Comparison of ENCODE assay signal across 27 mouse cellular contexts in genomic region chr1:92736411-92736810, GRCm38 (mm10).
DNase-seq lines count a peak whose midpoint lies in the region; ATAC-seq and TF ChIP-seq lines count a peak whose summit lies in the region.
"Had no signal": no experiment of that assay in that cellular context is flagged by ENCODE, and none has a peak within 500 bp of the region (broad histone marks: within the 10 kb centered on the region; RNA-seq: fewer than 3 reads in every experiment).

No protein-coding gene starts in this region.

- peaks cover 27% of the 10 kb centered on the region for H3K27me3 ChIP-seq in embryonic facial prominence, embryonic 10.5 days (replicated peaks; ENCODE audit: low read depth, poor library complexity, severe bottlenecking)
- H3K27me3 ChIP-seq in forebrain, embryonic 14.5 days (replicated peaks; ENCODE audit: control insufficient read depth, insufficient read depth, low read length): no peaks in the 10 kb centered on the region
- H3K27me3 ChIP-seq: embryonic facial prominence, embryonic 12.5 days; intestine, embryonic 15.5 days had no signal

- H3K36me3 ChIP-seq in embryonic facial prominence, embryonic 10.5 days (replicated peaks): no peaks in the 10 kb centered on the region
- H3K36me3 ChIP-seq in forebrain, embryonic 14.5 days (ENCODE audit: control insufficient read depth, insufficient read depth, low read length): no peaks in the 10 kb centered on the region
- H3K36me3 ChIP-seq: embryonic facial prominence, embryonic 12.5 days; intestine, embryonic 15.5 days; limb, embryonic 13.5 days; liver, embryonic 12.5 days had no signal

- peaks cover 26% of the 10 kb centered on the region for H3K4me1 ChIP-seq in embryonic facial prominence, embryonic 10.5 days
- peaks cover 57% of the 10 kb centered on the region for H3K4me1 ChIP-seq in forebrain, embryonic 14.5 days (ENCODE audit: control insufficient read depth, insufficient read depth, low read length)
- H3K4me1 ChIP-seq: intestine, embryonic 15.5 days; liver, embryonic 12.5 days; megakaryocyte, embryonic 14.5 days had no signal

- no peak overlapping the region for H3K4me3 ChIP-seq in embryonic facial prominence, embryonic 10.5 days
- no peak overlapping the region for H3K4me3 ChIP-seq in forebrain, embryonic 14.5 days (ENCODE audit: low read depth, low read length)
- H3K4me3 ChIP-seq: embryonic facial prominence, embryonic 12.5 days; intestine, embryonic 15.5 days; limb, embryonic 13.5 days; liver, embryonic 12.5 days; megakaryocyte, embryonic 14.5 days had no signal

- peak overlapping the region; percentile 64 for H3K27ac ChIP-seq in embryonic facial prominence, embryonic 10.5 days (replicated peaks)
- peak overlapping the region; percentile 89 for H3K27ac ChIP-seq in forebrain, embryonic 14.5 days (ENCODE audit: low read depth, low read length)
- H3K27ac ChIP-seq: embryonic facial prominence, embryonic 12.5 days; intestine, embryonic 15.5 days; limb, embryonic 13.5 days; liver, embryonic 12.5 days had no signal

- H3K4me2 ChIP-seq in forebrain, embryonic 14.5 days (ENCODE audit: low read length): no peak overlapping the region
- H3K4me2 ChIP-seq: embryonic facial prominence, embryonic 12.5 days; heart, embryonic 11.5 days; intestine, embryonic 15.5 days; limb, embryonic 13.5 days; liver, embryonic 12.5 days had no signal

- H3K9me3 ChIP-seq in embryonic facial prominence, embryonic 10.5 days: no peaks in the 10 kb centered on the region
- no peaks in the 10 kb centered on the region for H3K9me3 ChIP-seq in forebrain, embryonic 14.5 days (replicated peaks; ENCODE audit: control insufficient read depth, low read length)
- H3K9me3 ChIP-seq: embryonic facial prominence, embryonic 12.5 days; intestine, embryonic 15.5 days; limb, embryonic 13.5 days; liver, embryonic 12.5 days; megakaryocyte, embryonic 14.5 days had no signal

- ATAC-seq in forebrain, embryonic 14.5 days: no peak
- ATAC-seq: hindbrain, embryonic 16.5 days; intestine, embryonic 15.5 days; liver, embryonic 12.5 days; lung, postnatal 0 days had no signal

- no peak for TF ChIP-seq POLR2A in brain, embryonic 14.5 days (IDR thresholded peaks at IDR 0.05; ENCODE audit: borderline replicate concordance, extremely low read depth, insufficient read depth, insufficient read length, poor library complexity, severe bottlenecking)

- no peak overlapping the region for H3K9ac ChIP-seq in forebrain, embryonic 14.5 days (ENCODE audit: low read length)
- H3K9ac ChIP-seq: embryonic facial prominence, embryonic 12.5 days; intestine, embryonic 15.5 days; limb, embryonic 13.5 days; liver, embryonic 12.5 days had no signal

- TF ChIP-seq CTCF in brain, embryonic 14.5 days (IDR thresholded peaks at IDR 0.05; ENCODE audit: borderline replicate concordance, extremely low read depth, insufficient read depth, insufficient read length): no peak

- DNase-seq in heart, adult 11 months: peak; percentile 87
- no peak for DNase-seq in heart, postnatal 36 days
- DNase-seq in brain, embryonic 14.5 days (ENCODE audit: low read depth): peak; percentile 50
- DNase-seq in embryonic facial prominence, embryonic 10.5 days (ENCODE audit: low spot score): peak; percentile 31
- no peak for DNase-seq in forebrain, embryonic 14.5 days (ENCODE audit: low spot score)
- DNase-seq in adipocyte (ENCODE audit: low spot score): no peak
- no peak for DNase-seq in kidney, postnatal 25 days
- DNase-seq: adrenal gland, postnatal 10 days; B cell, adult 2 months; cerebellum, adult 11 months; cerebellum, adult 9-10 months; cerebellum, postnatal 36 days; kidney, adult 2 months; layer of hippocampus, adult 9-11 months; lung, adult 18-20 months; lung, postnatal 4 days; midbrain, embryonic 14.5 days; thymus, adult 2 months; thymus, postnatal 36 days had no signal

- intact Hi-C loops in heart, postnatal 36 days (cut with DNase I): no loop called here

- WGBS in embryonic facial prominence, embryonic 10.5 days: 36% methylated on average over 7 of the region's 7 CpGs
- 20% methylated on average over 7 of the region's 7 CpGs for WGBS in forebrain, embryonic 14.5 days

Comparison
In these comparisons a context has a peak if more than half of its experiments do, and no peak if none do; other contexts are left out.
1. DNase-seq: peak in heart, adult 11 months (single experiment), brain, embryonic 14.5 days (single experiment) and embryonic facial prominence, embryonic 10.5 days (single experiment); none in heart, postnatal 36 days (0 of 2), forebrain, embryonic 14.5 days (single experiment), adipocyte (single experiment) and kidney, postnatal 25 days (0 of 2).